ENCODE assay signal across 10 mouse cellular contexts in the genomic region with DNA sequence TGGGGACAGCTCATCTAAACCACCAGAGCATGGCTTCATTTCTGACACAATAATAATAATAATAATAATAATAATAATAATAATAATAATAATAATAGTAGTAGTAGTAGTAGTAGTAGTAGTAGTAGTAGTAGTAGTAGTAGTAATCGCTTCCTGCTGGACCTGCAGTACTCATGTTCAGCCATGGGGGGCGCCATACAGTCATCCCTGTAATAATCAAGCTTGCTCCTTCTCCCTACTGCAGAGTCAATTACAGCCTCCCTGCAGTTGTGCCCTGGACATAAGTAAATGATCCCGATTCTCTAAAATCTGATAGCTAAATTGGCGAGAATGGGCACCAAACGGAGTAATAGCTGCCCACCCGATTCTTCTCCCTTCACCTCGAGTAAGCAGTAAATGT.
DNase-seq lines count a peak whose midpoint lies in the region; ATAC-seq and TF ChIP-seq lines count a peak whose summit lies in the region.
"Had no signal": no experiment of that assay in that cellular context is flagged by ENCODE, and none has a peak within 500 bp of the region (broad histone marks: within the 10 kb centered on the region; RNA-seq: fewer than 3 reads in every experiment).

No protein-coding gene starts in this region.

- 81% methylated on average over 7 of the region's 7 CpGs for WGBS in intestine, postnatal 0 days
- 86% methylated on average over 7 of the region's 7 CpGs for WGBS in intestine, embryonic 16.5 days
- WGBS in midbrain, embryonic 16.5 days: 79% methylated on average over 7 of the region's 7 CpGs

- TF ChIP-seq CTCF in intestine, postnatal 0 days (IDR thresholded peaks at IDR 0.05; ENCODE audit: low read depth): peak; percentile 54

- H3K9ac ChIP-seq in intestine, postnatal 0 days (ENCODE audit: low read depth, low read length): no peak overlapping the region
- H3K9ac ChIP-seq in intestine, embryonic 16.5 days (ENCODE audit: low read depth, low read length): no peak overlapping the region
- H3K9ac ChIP-seq in midbrain, embryonic 16.5 days (ENCODE audit: low read depth, low read length): no peak overlapping the region

- no peak overlapping the region for H3K4me2 ChIP-seq in intestine, postnatal 0 days (replicated peaks; ENCODE audit: low read depth)
- no peak overlapping the region for H3K4me2 ChIP-seq in intestine, embryonic 16.5 days (ENCODE audit: low read depth, low read length)
- H3K4me2 ChIP-seq in midbrain, embryonic 16.5 days (ENCODE audit: low read length): no peak overlapping the region

- peak; percentile 39 to 49 for DNase-seq in B cell, adult 2 months
- DNase-seq in R1 (ENCODE audit: low read depth, low spot score): peak; percentile 27
- no peak for DNase-seq in neural tube, embryonic 10.5 days (ENCODE audit: extremely low spot score, low spot score)
- no peak for DNase-seq in yolk sac, embryonic 10.5 days (ENCODE audit: low spot score)
- DNase-seq: adrenal gland, adult 8-10 months; kidney, adult 18-20 months had no signal

- H3K27me3 ChIP-seq in intestine, postnatal 0 days (replicated peaks; ENCODE audit: control insufficient read depth, insufficient read depth, low read length): no peaks in the 10 kb centered on the region
- H3K27me3 ChIP-seq in intestine, embryonic 16.5 days (replicated peaks; ENCODE audit: control insufficient read depth, insufficient read depth, low read length): no peaks in the 10 kb centered on the region
- no peaks in the 10 kb centered on the region for H3K27me3 ChIP-seq in midbrain, embryonic 16.5 days (ENCODE audit: control insufficient read depth, insufficient read depth, low read depth, low read length)

- no peak overlapping the region for H3K27ac ChIP-seq in intestine, postnatal 0 days (ENCODE audit: low read depth, low read length)
- no peak overlapping the region for H3K27ac ChIP-seq in intestine, embryonic 16.5 days (ENCODE audit: low read length)
- H3K27ac ChIP-seq in midbrain, embryonic 16.5 days (ENCODE audit: low read length): no peak overlapping the region

- H3K36me3 ChIP-seq in intestine, postnatal 0 days (ENCODE audit: control insufficient read depth, insufficient read depth): no peaks in the 10 kb centered on the region
- H3K36me3 ChIP-seq in intestine, embryonic 16.5 days (ENCODE audit: control insufficient read depth, insufficient read depth, low read length): no peaks in the 10 kb centered on the region
- H3K36me3 ChIP-seq in midbrain, embryonic 16.5 days (ENCODE audit: control insufficient read depth, insufficient read depth, low read length): no peaks in the 10 kb centered on the region

- H3K4me3 ChIP-seq in intestine, postnatal 0 days (ENCODE audit: low read depth, low read length): no peak overlapping the region
- H3K4me3 ChIP-seq in intestine, embryonic 16.5 days (ENCODE audit: low read length): no peak overlapping the region
- H3K4me3 ChIP-seq in midbrain, embryonic 16.5 days (ENCODE audit: low read depth, low read length): no peak overlapping the region

- H3K4me1 ChIP-seq in intestine, postnatal 0 days (replicated peaks; ENCODE audit: control insufficient read depth, insufficient read depth, low read length): no peaks in the 10 kb centered on the region
- H3K4me1 ChIP-seq in intestine, embryonic 16.5 days (ENCODE audit: control insufficient read depth, insufficient read depth, low read length): no peaks in the 10 kb centered on the region
- H3K4me1 ChIP-seq in midbrain, embryonic 16.5 days (ENCODE audit: control insufficient read depth, insufficient read depth, low read length): peaks cover 7% of the 10 kb centered on the region

- no peaks in the 10 kb centered on the region for H3K9me3 ChIP-seq in intestine, postnatal 0 days (ENCODE audit: control insufficient read depth)
- no peaks in the 10 kb centered on the region for H3K9me3 ChIP-seq in intestine, embryonic 16.5 days (ENCODE audit: control insufficient read depth, low read length)
- H3K9me3 ChIP-seq in midbrain, embryonic 16.5 days (replicated peaks; ENCODE audit: control insufficient read depth, low read length, poor library complexity, severe bottlenecking): no peaks in the 10 kb centered on the region

- ATAC-seq in intestine, postnatal 0 days: no peak
- no peak for ATAC-seq in intestine, embryonic 16.5 days
- peak; percentile 64 for ATAC-seq in megakaryocyte, adult 5-6 weeks (ENCODE audit: poor library complexity, severe bottlenecking)
- no peak for ATAC-seq in midbrain, embryonic 16.5 days

Comparison
In these comparisons a context has a peak if more than half of its experiments do, and no peak if none do; other contexts are left out.
1. DNase-seq: peak in B cell, adult 2 months (2 of 2) and R1 (single experiment); none in neural tube, embryonic 10.5 days (single experiment) and yolk sac, embryonic 10.5 days (single experiment).